Mouse (Mus musculus) liver, adult 2 months (tissue): Measurements from ENCODE around the gene Slc26a1.

ENCODE experiments used
- CTCF ChIP-seq: fragments of 200-500 bp; IDR thresholded peaks from 2 replicates; pipeline ENCODE4 v1.5.1; 2011; ENCODE audit warnings: low read depth, low read length, control low read depth
- POLR2A ChIP-seq: fragments of 200-500 bp; IDR thresholded peaks from 2 replicates; pipeline ENCODE4 v1.6.1; 2011; ENCODE audit warnings: low read length, control low read depth; ENCODE audit not compliant: insufficient read depth; ENCODE audit errors: extremely low read depth

DNA sequence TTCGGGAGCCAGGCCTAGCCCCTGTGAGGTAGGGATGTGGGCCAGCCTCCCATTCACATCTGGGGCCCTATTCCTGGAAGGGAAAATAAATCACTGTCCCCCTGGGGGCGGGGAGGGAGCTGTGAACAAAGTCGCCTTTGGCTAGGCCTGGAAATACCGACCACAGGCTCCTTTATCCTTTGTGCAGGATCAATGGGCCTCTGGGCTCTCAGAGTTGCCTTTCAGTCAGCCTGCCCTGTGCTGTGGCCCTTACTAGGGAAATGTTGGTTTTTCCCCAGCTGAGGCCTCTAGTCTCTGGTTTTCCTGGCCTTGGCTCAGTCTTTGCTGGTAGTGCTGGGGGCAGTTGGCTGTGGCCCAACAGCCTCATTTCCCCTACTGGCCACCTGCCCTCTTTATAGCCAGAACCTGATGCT is 22.0 kb upstream of the Slc26a1 start:
- TF ChIP-seq CTCF: no peak
- no peak for TF ChIP-seq POLR2A
